Mouse (Mus musculus): ENCODE measurements around the gene Exosc3. TPM values are rescaled to one million over a fixed set of nuclear protein-coding genes. Genes with fewer than 3 reads are reported as not detected.
A peak's percentile ranks its signal among the peaks of the same experiment; 100 is the strongest.
"Not testable (repeated sequence)": the region's sequence is repeated elsewhere in the genome, so short reads cannot be mapped to it uniquely, and the experiment has no call there.

The Exosc3 gene
- total RNA-seq (2015): 50.9 and 54.3 TPM in 2 replicates
- 100 and 103 TPM in 2 replicates for total RNA-seq (2017)

- ATAC-seq (ENCODE audit: poor library complexity, severe bottlenecking): peak; percentile 43
These were observed at the start of gene Exosc3 for GRCm38 (mm10) chr4:45342286-45343155. TSS of gene Exosc3 (minus strand) at chr4:45342732.

GRCm38 (mm10) chr4:45392099-45392498, 49.6 kb upstream of the Exosc3 start:
- no peak for ATAC-seq (ENCODE audit: poor library complexity, severe bottlenecking)

- ATAC-seq (ENCODE audit: poor library complexity, severe bottlenecking): not testable (repeated sequence)
These were observed 44.8 kb upstream of the Exosc3 start for GRCm38 (mm10) chr4:45387296-45387695.

- ATAC-seq (ENCODE audit: poor library complexity, severe bottlenecking): not testable (repeated sequence)
These were observed 39.6 kb upstream of the Exosc3 start for GRCm38 (mm10) chr4:45382133-45382532.

GRCm38 (mm10) chr4:45380903-45381580, 38.5 kb upstream of the Exosc3 start:
- not testable (repeated sequence) for ATAC-seq (ENCODE audit: poor library complexity, severe bottlenecking)

- no peak for ATAC-seq (ENCODE audit: poor library complexity, severe bottlenecking)
These were observed 34.0 kb upstream of the Exosc3 start for GRCm38 (mm10) chr4:45376573-45376972.

- no peak for ATAC-seq (ENCODE audit: poor library complexity, severe bottlenecking)
These were observed 32.3 kb upstream of the Exosc3 start for GRCm38 (mm10) chr4:45374879-45375278.

GRCm38 (mm10) chr4:45371261-45371660, 28.7 kb upstream of the Exosc3 start:
- no peak for ATAC-seq (ENCODE audit: poor library complexity, severe bottlenecking)

GRCm38 (mm10) chr4:45356653-45357052, 14.1 kb upstream of the Exosc3 start:
- no peak for ATAC-seq (ENCODE audit: poor library complexity, severe bottlenecking)

- ATAC-seq (ENCODE audit: poor library complexity, severe bottlenecking): peak; percentile 95
These were observed 773 bp downstream of the Exosc3 start, which contains the start of gene Dcaf10 for GRCm38 (mm10) chr4:45341669-45342249. TSS of gene Dcaf10 (plus strand) at chr4:45342101.

- ATAC-seq (ENCODE audit: poor library complexity, severe bottlenecking): no peak
These were observed 1.3 kb downstream of the Exosc3 start for GRCm38 (mm10) chr4:45341226-45341625.

GRCm38 (mm10) chr4:45332466-45332865, 10.1 kb downstream of the Exosc3 start:
- ATAC-seq (ENCODE audit: poor library complexity, severe bottlenecking): no peak

GRCm38 (mm10) chr4:45331139-45331538, 11.4 kb downstream of the Exosc3 start:
- ATAC-seq (ENCODE audit: poor library complexity, severe bottlenecking): no peak

- peak; percentile 95 for ATAC-seq (ENCODE audit: poor library complexity, severe bottlenecking)
These were observed 22.2 kb downstream of the Exosc3 start for GRCm38 (mm10) chr4:45320159-45320816.

GRCm38 (mm10) chr4:45311056-45311455, 31.5 kb downstream of the Exosc3 start:
- ATAC-seq (ENCODE audit: poor library complexity, severe bottlenecking): no peak

GRCm38 (mm10) chr4:45308606-45309005, 33.9 kb downstream of the Exosc3 start:
- no peak for ATAC-seq (ENCODE audit: poor library complexity, severe bottlenecking)

GRCm38 (mm10) chr4:45308046-45308445, 34.5 kb downstream of the Exosc3 start:
- ATAC-seq (ENCODE audit: poor library complexity, severe bottlenecking): peak; percentile 54

GRCm38 (mm10) chr4:45305536-45305935, 37.0 kb downstream of the Exosc3 start:
- no peak for ATAC-seq (ENCODE audit: poor library complexity, severe bottlenecking)

GRCm38 (mm10) chr4:45296662-45297564, 45.6 kb downstream of the Exosc3 start, which contains the start of gene Trmt10b:
TSS of gene Trmt10b (plus strand) at chr4:45297127.
- ATAC-seq (ENCODE audit: poor library complexity, severe bottlenecking): peak; percentile 100

GRCm38 (mm10) chr4:45287906-45288305, 54.6 kb downstream of the Exosc3 start:
- no peak for ATAC-seq (ENCODE audit: poor library complexity, severe bottlenecking)

Data from megakaryocyte, adult 5-6 weeks (primary cell).